Mouse (Mus musculus) MEL (cell line): Measurements from ENCODE around the gene Rftn1. TPM values are rescaled to one million over a fixed set of nuclear protein-coding genes. Genes with fewer than 3 reads are reported as not detected.

Experiments
- DNase-seq: peaks from one replicate; pipeline ENCODE4 v3.0.0; 2011; ENCODE audit warnings: low read depth, low spot score
- H3K27ac ChIP-seq: 2 replicates; pipeline ENCODE4 v1.5.1; 2012; ENCODE audit warnings: low read depth, mild to moderate bottlenecking, control low read depth, low read length, moderate library complexity; ENCODE audit not compliant: control insufficient read depth
- H3K27me3 ChIP-seq, 2 experiments: fragments of 150-350 bp in 1 of 2; sonication (generic) in 1 of 2; 2 replicates each; pipeline ENCODE4 v1.6.1; 2012; ENCODE audit warnings: low read length in 2 of 2, mild to moderate bottlenecking in 2 of 2, improper control_type of control experiment in 1 of 2, moderate library complexity in 1 of 2; ENCODE audit not compliant: insufficient read depth in 2 of 2, control insufficient read depth in 1 of 2
- H3K36me3 ChIP-seq, 2 experiments: 2 replicates each; pipeline ENCODE4 v1.6.1; 2012 to 2014; ENCODE audit warnings: low read length in 2 of 2, improper control_type of control experiment in 1 of 2, inconsistent platforms in 1 of 2, mild to moderate bottlenecking in 1 of 2; ENCODE audit not compliant: insufficient read depth in 2 of 2, control insufficient read depth in 1 of 2
- H3K4me1 ChIP-seq, 2 experiments: fragments of 150-350 bp in 1 of 2; sonication (generic) in 1 of 2; 2 replicates each; pipeline ENCODE4 v1.6.1; 2012; ENCODE audit warnings: low read length in 2 of 2, improper control_type of control experiment in 1 of 2, mild to moderate bottlenecking in 1 of 2; ENCODE audit not compliant: insufficient read depth in 2 of 2, control insufficient read depth in 1 of 2
- H3K4me3 ChIP-seq, 2 experiments: fragments of 150-350 bp in 1 of 2; sonication (generic) in 1 of 2; 2 replicates each; pipeline ENCODE4 v1.5.1; 2012; ENCODE audit warnings: low read depth in 2 of 2, low read length in 2 of 2, mild to moderate bottlenecking in 2 of 2, moderate library complexity in 2 of 2, control low read depth in 1 of 2, improper control_type of control experiment in 1 of 2; ENCODE audit not compliant: control insufficient read depth in 1 of 2, insufficient read depth in 1 of 2
- H3K79me2 ChIP-seq: 2 replicates; pipeline ENCODE4 v1.6.1; 2012; ENCODE audit warnings: mild to moderate bottlenecking, low read length, moderate library complexity; ENCODE audit not compliant: control insufficient read depth, poor library complexity, insufficient read depth
- H3K9ac ChIP-seq: 2 replicates; pipeline ENCODE4 v1.6.1; 2012; ENCODE audit warnings: low read depth, mild to moderate bottlenecking, control low read depth, low read length, moderate library complexity; ENCODE audit not compliant: control insufficient read depth, poor library complexity, severe bottlenecking
- H3K9me3 ChIP-seq: fragments of 150-350 bp; sonication (generic); replicated peaks from 2 replicates; pipeline ENCODE4 v1.6.1; 2012; ENCODE audit warnings: mild to moderate bottlenecking, low read length, improper control_type of control experiment, moderate library complexity; ENCODE audit not compliant: insufficient read depth
- CHD2 ChIP-seq: IDR thresholded peaks from 2 replicates; pipeline ENCODE4 v1.6.1; 2011; ENCODE audit warnings: low read length, improper control_type of control experiment
- CTCF ChIP-seq, 3 experiments: IDR thresholded peaks in 2 of 3; conservative IDR thresholded peaks in 1 of 3; 2 replicates each; pipeline ENCODE4 v1.5.1; 2011 to 2012; ENCODE audit warnings: low read length in 3 of 3, low read depth in 2 of 3, mild to moderate bottlenecking in 2 of 3, improper control_type of control experiment in 1 of 3, inconsistent platforms in 1 of 3, mixed read lengths in 1 of 3, moderate library complexity in 1 of 3; ENCODE audit not compliant: control insufficient read depth in 1 of 3, insufficient read depth in 1 of 3, poor library complexity in 1 of 3, severe bottlenecking in 1 of 3
- EP300 ChIP-seq, 2 experiments: IDR thresholded peaks; 2 replicates each; pipeline ENCODE4 v1.6.1; 2011; ENCODE audit warnings: improper control_type of control experiment in 2 of 2, low read length in 2 of 2, low read depth in 1 of 2, mild to moderate bottlenecking in 1 of 2
- GATA1 ChIP-seq: IDR thresholded peaks from 2 replicates; pipeline ENCODE4 v1.6.1; 2011; ENCODE audit warnings: low read depth, low read length, improper control_type of control experiment
- HCFC1 ChIP-seq: IDR thresholded peaks from 2 replicates; pipeline ENCODE4 v1.6.1; 2012; ENCODE audit warnings: low read depth, mild to moderate bottlenecking, inconsistent platforms, low read length, improper control_type of control experiment, moderate library complexity
- JUND ChIP-seq: IDR thresholded peaks from 2 replicates; pipeline ENCODE4 v1.6.1; 2011; ENCODE audit warnings: low read depth, mild to moderate bottlenecking, improper control_type of control experiment, low read length
- MAFK ChIP-seq: IDR thresholded peaks from 2 replicates; pipeline ENCODE4 v1.6.1; 2011; ENCODE audit warnings: low read depth, mild to moderate bottlenecking, low read length, improper control_type of control experiment, borderline replicate concordance
- MAX ChIP-seq: IDR thresholded peaks from 2 replicates; pipeline ENCODE4 v1.6.1; 2011; ENCODE audit warnings: low read length, improper control_type of control experiment
- MAZ ChIP-seq: IDR thresholded peaks from 2 replicates; pipeline ENCODE4 v1.6.1; 2012; ENCODE audit warnings: low read depth, mild to moderate bottlenecking, inconsistent platforms, low read length, improper control_type of control experiment
- MXI1 ChIP-seq: IDR thresholded peaks from 2 replicates; pipeline ENCODE4 v1.6.1; 2011; ENCODE audit warnings: mild to moderate bottlenecking, low read depth, low read length, improper control_type of control experiment
- MYB ChIP-seq: IDR thresholded peaks from 2 replicates; pipeline ENCODE4 v1.6.1; 2011; ENCODE audit warnings: mild to moderate bottlenecking, low read depth, low read length, improper control_type of control experiment
- MYC ChIP-seq: IDR thresholded peaks from 2 replicates; pipeline ENCODE4 v1.6.1; 2011; ENCODE audit warnings: low read depth, mild to moderate bottlenecking, low read length, improper control_type of control experiment, moderate library complexity
- NRF1 ChIP-seq: IDR thresholded peaks from 2 replicates; pipeline ENCODE4 v1.6.1; 2014; ENCODE audit warnings: low read depth, mild to moderate bottlenecking, inconsistent platforms, low read length, improper control_type of control experiment, moderate library complexity; ENCODE audit not compliant: poor library complexity, insufficient read depth, severe bottlenecking
- POLR2A ChIP-seq, 2 experiments: IDR thresholded peaks; 2 replicates each; pipeline ENCODE4 v1.6.1; 2011 to 2012; ENCODE audit warnings: low read length in 2 of 2, mild to moderate bottlenecking in 2 of 2, control low read depth in 1 of 2, improper control_type of control experiment in 1 of 2, low read depth in 1 of 2, moderate library complexity in 1 of 2; ENCODE audit not compliant: control insufficient read depth in 1 of 2, insufficient read depth in 1 of 2, poor library complexity in 1 of 2
- POLR2AphosphoS2 ChIP-seq: IDR thresholded peaks from 2 replicates; pipeline ENCODE4 v1.6.1; 2011; ENCODE audit warnings: low read length, improper control_type of control experiment
- POLR2AphosphoS5 ChIP-seq: IDR thresholded peaks from 2 replicates; pipeline ENCODE4 v1.6.1; 2012; ENCODE audit warnings: low read depth, borderline replicate concordance, mild to moderate bottlenecking, inconsistent platforms, low read length, moderate library complexity, mixed read lengths
- RCOR1 ChIP-seq: IDR thresholded peaks from 2 replicates; pipeline ENCODE4 v1.6.1; 2012; ENCODE audit warnings: low read depth, mild to moderate bottlenecking, inconsistent platforms, low read length, improper control_type of control experiment
- TAL1 ChIP-seq: IDR thresholded peaks from 2 replicates; pipeline ENCODE4 v1.6.1; 2012; ENCODE audit warnings: mild to moderate bottlenecking, inconsistent platforms, low read length, moderate library complexity, mixed read lengths
- TBP ChIP-seq: IDR thresholded peaks from 2 replicates; pipeline ENCODE4 v1.8.0; 2011; ENCODE audit warnings: low read depth, low read length, improper control_type of control experiment
- ZC3H11A ChIP-seq: IDR thresholded peaks from 2 replicates; pipeline ENCODE4 v1.6.1; 2012; ENCODE audit warnings: low read depth, mild to moderate bottlenecking, inconsistent platforms, low read length, improper control_type of control experiment
- ZKSCAN1 ChIP-seq: IDR thresholded peaks from 2 replicates; pipeline ENCODE4 v1.6.1; 2012; ENCODE audit warnings: low read depth, mild to moderate bottlenecking, inconsistent platforms, low read length, improper control_type of control experiment, moderate library complexity
- ZNF384 ChIP-seq: IDR thresholded peaks from 2 replicates; pipeline ENCODE4 v1.6.1; 2012; ENCODE audit warnings: low read depth, mild to moderate bottlenecking, inconsistent platforms, low read length, improper control_type of control experiment
- polyA plus RNA-seq, 2 experiments: library from polyadenylated mRNA; stranded (reverse) in 1 of 2; unstranded in 1 of 2; fragments of >175 nt in 1 of 2; fragments of >200 nt in 1 of 2; gene quantifications; 2 replicates each; pipeline versions ENCODE4 v1.2.1 to v1.2.4; 2012; ENCODE audit warnings: low replicate concordance in 2 of 2, low read depth in 1 of 2; ENCODE audit not compliant: insufficient read length in 2 of 2, insufficient read depth in 1 of 2, missing spikeins in 1 of 2
- total RNA-seq: library from RNA; depleted of rRNA; stranded (reverse); fragments of 300-350 nt; gene quantifications from 2 replicates; pipeline ENCODE4 v1.2.3, GENCODE M21; 2012

The Rftn1 gene
- total and polyA plus RNA-seq, 3 experiments, result 70.2 to 76.1 TPM; not detected in 1

DNA sequence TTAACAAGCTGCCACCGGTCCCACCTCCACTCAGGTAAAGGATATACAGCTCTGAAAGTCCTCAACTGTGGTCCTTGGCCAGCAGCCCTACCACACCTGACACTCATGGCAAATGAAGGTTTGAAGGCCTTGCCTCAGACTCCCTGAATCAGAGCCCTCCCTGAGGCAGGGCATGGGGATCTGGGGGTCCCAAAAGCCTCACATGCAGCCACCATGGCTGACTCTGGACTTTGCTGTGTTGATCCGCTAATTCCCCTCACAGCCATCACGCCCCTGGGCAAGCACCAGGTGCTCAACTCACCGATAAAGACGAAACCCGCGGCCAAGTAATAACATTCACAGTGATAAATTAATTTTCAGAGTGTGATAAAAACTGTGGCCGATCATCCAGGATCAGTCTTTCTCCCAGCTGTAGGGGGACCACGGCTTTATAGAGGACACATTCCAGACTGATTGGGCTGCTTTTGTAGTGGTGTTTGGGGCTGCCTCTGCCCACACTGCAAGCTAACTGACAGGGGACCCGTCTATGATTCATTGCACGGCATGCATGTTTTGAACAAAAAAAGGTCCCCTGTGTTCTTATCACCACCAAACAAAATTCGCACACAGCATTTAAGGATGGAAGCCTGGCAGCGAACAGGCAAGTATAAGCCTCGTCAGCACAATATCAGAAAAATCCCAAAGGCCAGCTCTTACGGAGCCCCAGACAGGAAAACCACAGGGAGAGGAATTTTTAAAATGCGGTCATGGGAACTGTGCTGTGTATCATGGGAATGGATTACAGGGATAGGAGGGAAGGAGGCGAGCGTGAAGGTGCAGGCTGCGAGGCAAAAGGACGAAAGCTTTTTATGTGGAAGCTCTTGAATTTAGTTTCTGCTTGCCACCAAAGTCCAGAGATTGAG, 29.3 kb downstream of the Rftn1 start:
- Histone ChIP-seq H3K4me1 (peaks cover 4 to 21% of the 10 kb centered on the region in 2 experiments; a peak in 3 of 4 replicates), H3K36me3 (peaks cover 16 to 18% of the 10 kb centered on the region in 2 experiments), H3K9me3 (no peaks in the 10 kb centered on the region), H3K79me2 (no peaks in the 10 kb centered on the region; the same call in 1 of the 2 replicates), H3K27me3 (no peaks in the 10 kb centered on the region), H3K4me3 (no peak overlapping the region), H3K27ac (no peak overlapping the region), H3K9ac (no peak overlapping the region)
- no peak for DNase-seq
- no peak for TF ChIP-seq MAFK
- no peak for TF ChIP-seq HCFC1
- TF ChIP-seq MAX, result no peak
- no peak for TF ChIP-seq ZKSCAN1
- no peak for TF ChIP-seq TBP
- no peak for TF ChIP-seq CTCF (IDR thresholded peaks at IDR 0.05 in 2 of 3, conservative IDR thresholded peaks at IDR 0.05 in 1 of 3; ENCODE audit: control insufficient read depth in 1 of 3, insufficient read depth in 1 of 3, low read depth in 2 of 3, low read length in 3 of 3, poor library complexity in 1 of 3, severe bottlenecking in 1 of 3)

- H3K9ac ChIP-seq, result no peak overlapping the region
- H3K27ac ChIP-seq, result no peak overlapping the region
- no peaks in the 10 kb centered on the region for H3K27me3 ChIP-seq
- peaks cover 16 to 18% of the 10 kb centered on the region in 2 experiments for H3K36me3 ChIP-seq
- TF ChIP-seq ZNF384 (no peak), POLR2AphosphoS2 (no peak), EP300 (IDR thresholded peaks at IDR 0.05; ENCODE audit: low read depth in 1 of 2, low read length in 2 of 2) (peak; percentile 30 to 32; a peak in 2 of 4 replicates), TBP (no peak)
- no peak overlapping the region for H3K4me3 ChIP-seq
- DNase-seq, result peak; percentile 51
- no peaks in the 10 kb centered on the region; the same call in 1 of the 2 replicates for H3K79me2 ChIP-seq
- H3K4me1 ChIP-seq, result peaks cover 4 to 21% of the 10 kb centered on the region in 2 experiments; a peak in 3 of 4 replicates
- H3K9me3 ChIP-seq, result no peaks in the 10 kb centered on the region
These were observed 30.1 kb downstream of the Rftn1 start for GRCm38 (mm10) chr17:50160357-50160756.

DNA sequence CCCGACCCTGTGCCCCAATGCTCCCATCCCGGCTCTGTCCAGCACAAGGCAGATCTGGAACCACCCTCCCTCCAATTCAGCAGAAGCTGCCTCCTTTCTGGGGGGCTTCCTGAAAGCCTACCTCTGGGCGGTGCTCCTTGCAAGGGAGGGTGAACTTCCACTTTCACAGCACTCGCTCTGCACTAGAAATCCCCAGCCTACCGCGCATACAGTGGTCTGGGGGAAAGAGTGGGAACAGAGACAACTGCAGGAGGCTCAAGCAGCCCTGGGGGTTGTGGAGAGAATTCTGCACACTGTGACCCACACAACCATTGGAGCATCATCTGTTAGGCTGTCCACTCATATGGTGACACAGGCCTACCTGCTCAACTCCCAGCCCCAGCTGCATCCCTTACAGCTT, 30.7 kb downstream of the Rftn1 start:
- peaks cover 4 to 21% of the 10 kb centered on the region in 2 experiments; a peak in 3 of 4 replicates for H3K4me1 ChIP-seq
- no peak overlapping the region for H3K4me3 ChIP-seq
- DNase-seq, result no peak
- H3K9me3 ChIP-seq, result no peaks in the 10 kb centered on the region
- H3K9ac ChIP-seq, result no peak overlapping the region
- peaks cover 14 to 16% of the 10 kb centered on the region in 2 experiments for H3K36me3 ChIP-seq
- no peaks in the 10 kb centered on the region; the same call in 1 of the 2 replicates for H3K79me2 ChIP-seq
- no peaks in the 10 kb centered on the region for H3K27me3 ChIP-seq
- H3K27ac ChIP-seq, result no peak overlapping the region
- TF ChIP-seq MYB (no peak), MYC (no peak), GATA1 (no peak), MAZ (no peak), RCOR1 (no peak), JUND (no peak), ZC3H11A (no peak), CTCF (IDR thresholded peaks at IDR 0.05 in 2 of 3, conservative IDR thresholded peaks at IDR 0.05 in 1 of 3; ENCODE audit: control insufficient read depth in 1 of 3, insufficient read depth in 1 of 3, low read depth in 2 of 3, low read length in 3 of 3, poor library complexity in 1 of 3, severe bottlenecking in 1 of 3) (no peak), POLR2AphosphoS5 (no peak), ZNF384 (no peak), TAL1 (no peak), CHD2 (no peak), MAFK (no peak), POLR2A (IDR thresholded peaks at IDR 0.05; ENCODE audit: control insufficient read depth in 1 of 2, insufficient read depth in 1 of 2, low read depth in 1 of 2, low read length in 2 of 2, poor library complexity in 1 of 2) (no peak), NRF1 (no peak), EP300 (IDR thresholded peaks at IDR 0.05; ENCODE audit: low read depth in 1 of 2, low read length in 2 of 2) (no peak), MXI1 (no peak)
